Mouse (Mus musculus): ENCODE measurements at regions not wholly inside any gene's neighbourhood (a gene's known extent, or its start where the extent isn't known, plus 50 kb on each side); places are given as distances from the start of the nearest gene placed in this dataset.

DNA sequence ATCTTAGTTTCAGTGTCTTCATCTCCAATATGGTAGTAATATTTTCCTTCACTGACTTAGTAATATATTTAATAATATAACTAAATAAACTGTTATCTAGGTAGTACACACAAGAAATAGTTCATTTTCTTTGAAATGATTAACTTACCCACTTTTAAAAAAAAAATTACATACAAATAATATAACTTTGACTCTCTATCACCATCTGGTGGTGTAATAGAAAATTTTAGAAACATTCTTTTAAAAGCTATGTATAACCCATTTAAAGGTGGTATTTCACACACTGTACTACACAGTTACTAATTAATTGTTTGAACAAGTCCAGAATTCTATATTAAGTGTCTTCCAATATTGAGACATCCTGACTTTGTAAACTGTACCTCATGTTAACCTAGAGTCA, 53.9 kb upstream of the Olfr266 start:
- Histone ChIP-seq H3K4me3 (no peak overlapping the region), H3K36me3 (no peaks in the 10 kb centered on the region), H3K27me3 (ENCODE audit: low read depth, poor library complexity, severe bottlenecking) (no peaks in the 10 kb centered on the region), H3K4me1 (no peaks in the 10 kb centered on the region), H3K27ac (replicated peaks) (no peak overlapping the region), H3K9me3 (replicated peaks) (no peaks in the 10 kb centered on the region)
- no peak for DNase-seq (ENCODE audit: low spot score)

DNA sequence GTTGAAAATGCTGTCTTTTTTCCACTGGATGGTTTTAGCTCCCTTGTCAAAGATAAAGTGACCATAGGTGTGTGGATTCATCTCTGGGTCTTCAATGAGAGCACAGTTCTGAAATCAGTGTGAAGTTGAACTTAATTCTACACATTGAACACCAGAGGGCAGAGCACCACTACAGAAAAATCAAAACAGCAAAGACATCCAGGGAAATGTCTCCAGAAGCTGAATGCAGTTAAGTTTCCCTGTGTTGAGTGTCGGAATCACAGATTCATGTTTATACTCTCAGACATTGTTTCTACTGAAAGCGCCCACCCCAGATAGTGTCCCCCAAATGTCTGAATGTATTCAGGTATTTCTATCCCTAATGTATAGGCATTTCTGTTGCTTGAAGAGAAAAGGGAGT, 77.1 kb upstream of the Olfr266 start:
- no peaks in the 10 kb centered on the region for H3K36me3 ChIP-seq
- WGBS: 52% methylated on average over 2 of the region's 2 CpGs
- H3K4me3 ChIP-seq: no peak overlapping the region
- DNase-seq (ENCODE audit: low spot score): no peak
- H3K9me3 ChIP-seq (replicated peaks): no peaks in the 10 kb centered on the region
- H3K27ac ChIP-seq (replicated peaks): no peak overlapping the region
- no peaks in the 10 kb centered on the region for H3K27me3 ChIP-seq (ENCODE audit: low read depth, poor library complexity, severe bottlenecking)
- no peaks in the 10 kb centered on the region for H3K4me1 ChIP-seq

DNA sequence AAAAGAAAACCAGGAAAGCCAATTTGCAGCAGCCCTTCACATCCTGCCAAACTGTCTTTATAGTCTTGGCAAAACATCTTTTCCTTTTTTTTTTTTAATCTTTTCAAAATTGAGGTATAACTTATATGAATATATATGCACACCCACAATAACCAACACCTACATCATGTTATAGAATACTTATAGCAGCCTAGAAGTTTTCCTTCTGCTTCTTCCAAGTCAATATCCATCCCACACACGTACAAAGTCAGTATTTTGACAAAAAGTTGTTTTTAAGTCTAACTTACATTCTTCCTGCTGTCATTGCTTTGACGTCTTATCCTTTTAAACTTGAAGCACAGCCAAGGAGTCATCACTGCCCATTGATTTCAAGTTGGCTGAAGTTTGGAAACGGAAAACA, 80.6 kb upstream of the Olfr266 start:
- Histone ChIP-seq H3K4me1 (no peaks in the 10 kb centered on the region), H3K27ac (replicated peaks) (no peak overlapping the region), H3K9me3 (replicated peaks) (no peaks in the 10 kb centered on the region), H3K4me3 (no peak overlapping the region), H3K27me3 (ENCODE audit: low read depth, poor library complexity, severe bottlenecking) (no peaks in the 10 kb centered on the region), H3K36me3 (no peaks in the 10 kb centered on the region)
- DNase-seq (ENCODE audit: low spot score): no peak
- 81% methylated on average over 3 of the region's 3 CpGs for WGBS

- DNase-seq (ENCODE audit: low spot score): no peak
- Histone ChIP-seq H3K9me3 (replicated peaks) (peaks cover 19% of the 10 kb centered on the region), H3K4me1 (no peaks in the 10 kb centered on the region), H3K27ac (replicated peaks) (no peak overlapping the region), H3K36me3 (no peaks in the 10 kb centered on the region), H3K4me3 (no peak overlapping the region), H3K27me3 (ENCODE audit: low read depth, poor library complexity, severe bottlenecking) (no peaks in the 10 kb centered on the region)
These were observed 99.9 kb upstream of the Kcna3 start for GRCm38 (mm10) chr3:106936067-106936466.

DNA sequence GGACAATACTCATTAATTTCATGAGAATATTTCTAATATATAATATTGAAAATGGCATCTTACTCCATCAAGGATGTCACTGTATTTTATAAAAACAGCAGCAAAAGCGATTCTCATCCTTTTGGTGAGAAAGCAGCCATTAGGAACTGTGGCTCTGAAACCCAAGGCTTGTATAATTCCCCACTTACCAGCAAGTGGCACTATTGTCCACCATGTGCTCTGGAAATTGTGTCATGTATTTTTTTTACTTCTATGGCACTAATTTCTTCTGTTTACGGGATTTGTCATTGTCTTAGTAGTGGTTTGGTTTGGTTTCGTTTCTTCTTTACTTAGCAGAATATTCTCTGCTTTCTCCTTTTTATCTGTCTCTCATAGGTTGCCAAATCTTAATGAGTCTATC, 95.9 kb upstream of the Kcna3 start:
- no peaks in the 10 kb centered on the region for H3K36me3 ChIP-seq

GRCm38 (mm10) chr3:106955555-106956446, 80.2 kb upstream of the Kcna3 start:
- WGBS: 22% methylated on average over 9 of the region's 9 CpGs
- no peaks in the 10 kb centered on the region for H3K27me3 ChIP-seq (ENCODE audit: low read depth, poor library complexity, severe bottlenecking)
- no peak for DNase-seq (ENCODE audit: low spot score)
- H3K36me3 ChIP-seq: no peaks in the 10 kb centered on the region
- H3K9me3 ChIP-seq (replicated peaks): no peaks in the 10 kb centered on the region
- H3K4me3 ChIP-seq: no peak overlapping the region
- H3K4me1 ChIP-seq: peaks cover 7% of the 10 kb centered on the region; the same call in 1 of the 2 replicates
- peak overlapping the region; percentile 55; the same call in 1 of the 2 replicates for H3K27ac ChIP-seq (replicated peaks)

More for the DNA sequence above, 95.9 kb upstream of the Kcna3 start:
- H3K4me1 ChIP-seq: no peaks in the 10 kb centered on the region
- no peak overlapping the region for H3K4me3 ChIP-seq
- 83% methylated on average over 3 of the region's 3 CpGs for WGBS
- no peaks in the 10 kb centered on the region for H3K27me3 ChIP-seq (ENCODE audit: low read depth, poor library complexity, severe bottlenecking)
- H3K27ac ChIP-seq (replicated peaks): no peak overlapping the region
- peaks cover 5% of the 10 kb centered on the region for H3K9me3 ChIP-seq (replicated peaks)
- DNase-seq (ENCODE audit: low spot score): no peak

DNA sequence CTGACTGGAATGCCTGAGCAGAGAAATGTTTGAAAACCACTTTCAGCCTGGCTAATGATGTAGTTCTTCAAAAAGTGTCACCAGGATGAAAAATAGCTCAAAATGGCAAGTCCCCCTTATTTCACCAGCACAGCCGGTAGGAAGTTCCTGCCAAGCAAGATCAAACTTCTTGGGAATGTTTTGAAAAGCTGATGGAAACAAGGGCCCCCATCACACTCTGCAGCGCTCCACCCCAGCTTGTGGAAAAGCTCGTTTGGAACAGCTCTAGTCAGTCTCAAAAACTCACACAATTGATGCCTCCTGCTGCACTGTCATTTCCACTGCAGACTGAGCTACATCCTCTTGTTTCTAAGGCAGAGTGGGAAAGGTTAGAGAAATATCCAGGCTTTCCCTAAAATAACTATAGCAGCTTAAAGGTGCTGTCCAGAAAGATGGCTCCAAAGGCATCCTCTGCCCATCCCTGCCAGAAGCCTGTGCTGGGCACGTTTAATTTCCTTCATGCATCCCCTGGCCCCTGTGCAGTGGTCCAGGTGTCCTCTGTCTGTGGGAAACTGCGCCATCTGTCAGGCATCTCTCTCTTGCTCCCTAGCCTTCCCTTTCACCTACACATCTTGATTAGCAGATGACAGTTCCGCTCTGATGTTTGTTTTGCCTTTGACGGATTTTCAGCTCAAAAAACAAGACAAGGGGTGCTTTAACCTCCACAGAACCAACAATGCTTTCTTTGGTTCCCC, 78.6 kb upstream of the Kcna3 start:
- WGBS: 47% methylated on average over 7 of the region's 7 CpGs
- H3K9me3 ChIP-seq (replicated peaks): no peaks in the 10 kb centered on the region
- H3K4me3 ChIP-seq: no peak overlapping the region
- no peak overlapping the region for H3K27ac ChIP-seq (replicated peaks)
- no peaks in the 10 kb centered on the region for H3K36me3 ChIP-seq
- peaks cover 7% of the 10 kb centered on the region; the same call in 1 of the 2 replicates for H3K4me1 ChIP-seq
- DNase-seq (ENCODE audit: low spot score): no peak
- H3K27me3 ChIP-seq (ENCODE audit: low read depth, poor library complexity, severe bottlenecking): no peaks in the 10 kb centered on the region

DNA sequence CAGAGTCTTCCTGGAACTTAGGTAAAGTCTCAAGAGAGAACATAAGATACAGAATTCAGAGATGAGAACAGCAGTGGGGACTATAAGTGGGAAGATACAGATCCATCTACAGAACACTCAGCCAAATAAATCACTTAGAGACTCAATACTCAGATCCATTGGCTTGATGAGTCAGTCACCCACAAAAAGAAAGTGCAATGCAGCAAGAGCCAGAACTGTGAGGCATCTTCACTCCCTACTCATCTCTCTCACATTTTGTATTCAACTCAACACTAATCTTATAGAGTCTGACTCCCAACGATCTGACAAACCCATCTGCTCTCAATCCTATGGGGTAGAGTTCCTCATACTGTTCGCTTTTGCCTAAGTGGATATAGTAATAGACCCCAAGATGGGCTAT, 77.8 kb upstream of the Kcna3 start:
- peaks cover 7% of the 10 kb centered on the region; the same call in 1 of the 2 replicates for H3K4me1 ChIP-seq
- H3K9me3 ChIP-seq (replicated peaks): no peaks in the 10 kb centered on the region
- WGBS: 90% methylated on average over 2 of the region's 2 CpGs
- no peak for DNase-seq (ENCODE audit: low spot score)
- no peaks in the 10 kb centered on the region for H3K27me3 ChIP-seq (ENCODE audit: low read depth, poor library complexity, severe bottlenecking)
- H3K4me3 ChIP-seq: no peak overlapping the region
- H3K27ac ChIP-seq (replicated peaks): no peak overlapping the region
- H3K36me3 ChIP-seq: no peaks in the 10 kb centered on the region

- Histone ChIP-seq H3K4me3 (no peak overlapping the region), H3K9me3 (replicated peaks) (no peaks in the 10 kb centered on the region), H3K4me1 (peaks cover 6% of the 10 kb centered on the region; the same call in 1 of the 2 replicates), H3K36me3 (no peaks in the 10 kb centered on the region), H3K27me3 (ENCODE audit: low read depth, poor library complexity, severe bottlenecking) (no peaks in the 10 kb centered on the region), H3K27ac (replicated peaks) (no peak overlapping the region)
- DNase-seq (ENCODE audit: low spot score): no peak
- WGBS: 80% methylated on average over 1 of the region's 1 CpGs
These were observed 75.4 kb upstream of the Kcna3 start for GRCm38 (mm10) chr3:106960596-106960995.

DNA sequence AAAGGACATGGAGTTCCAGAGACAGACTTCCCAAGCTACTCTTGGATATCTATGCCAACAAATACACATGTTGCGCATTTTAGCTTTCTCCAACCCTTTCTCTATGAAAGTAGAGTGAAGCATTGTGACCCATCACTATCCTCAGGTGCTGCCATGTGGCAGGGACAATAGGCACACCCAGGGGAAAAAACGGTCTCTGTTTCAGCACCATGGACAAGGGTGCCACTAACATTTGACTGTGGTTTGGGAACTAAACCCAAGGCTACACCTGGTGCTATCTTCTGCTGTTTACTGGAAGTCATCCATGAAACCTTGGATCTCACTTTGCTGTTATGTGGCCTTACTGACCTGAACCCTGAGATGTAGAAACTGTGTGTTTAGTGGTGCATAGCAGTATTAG, 73.5 kb upstream of the Kcna3 start:
- H3K4me3 ChIP-seq: no peak overlapping the region
- H3K4me1 ChIP-seq: no peaks in the 10 kb centered on the region
- no peak overlapping the region for H3K27ac ChIP-seq (replicated peaks)
- H3K27me3 ChIP-seq (ENCODE audit: low read depth, poor library complexity, severe bottlenecking): no peaks in the 10 kb centered on the region
- 47% methylated on average over 2 of the region's 2 CpGs for WGBS
- DNase-seq (ENCODE audit: low spot score): peak; percentile 21
- H3K9me3 ChIP-seq (replicated peaks): no peaks in the 10 kb centered on the region
- no peaks in the 10 kb centered on the region for H3K36me3 ChIP-seq

DNA sequence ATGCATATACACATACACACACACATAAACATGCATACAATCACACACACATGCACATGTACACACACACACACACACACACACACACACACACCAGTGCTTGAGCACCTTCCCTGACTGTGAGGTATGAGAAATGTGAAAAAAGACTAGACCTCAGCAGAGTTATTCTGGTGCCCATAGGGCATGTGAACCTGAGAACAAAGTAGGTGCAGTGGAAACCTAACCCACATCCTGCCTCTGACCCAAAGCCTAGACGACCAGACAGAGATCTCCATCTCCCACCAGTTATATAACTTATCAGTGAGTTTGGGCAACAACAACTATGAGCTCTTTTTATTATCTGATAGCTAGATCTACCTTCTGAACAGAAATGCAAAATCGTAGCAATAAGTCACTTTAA, 69.8 kb upstream of the Kcna3 start:
- 72% methylated on average over 2 of the region's 2 CpGs for WGBS

DNA sequence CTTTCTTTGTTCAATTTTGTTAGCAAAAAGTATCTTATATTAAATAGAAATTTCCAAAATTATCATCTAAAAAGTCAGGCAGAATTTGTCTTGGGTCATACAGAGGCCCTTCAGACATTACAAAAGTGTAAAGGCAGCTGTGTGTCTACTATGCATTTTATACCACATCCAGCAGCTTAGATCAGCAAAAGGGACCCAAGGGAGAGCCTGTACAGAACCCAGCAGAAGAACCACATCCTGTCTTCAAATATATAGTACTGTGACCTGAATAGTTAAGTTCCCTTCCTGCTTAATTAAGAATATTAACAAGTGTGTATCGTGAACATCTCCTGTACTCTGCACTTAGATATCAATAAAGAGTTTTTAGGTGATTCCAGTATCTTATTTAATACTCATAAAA, 68.5 kb upstream of the Kcna3 start:
- Histone ChIP-seq H3K27me3 (ENCODE audit: low read depth, poor library complexity, severe bottlenecking) (no peaks in the 10 kb centered on the region), H3K4me1 (peaks cover 4% of the 10 kb centered on the region; the same call in 1 of the 2 replicates), H3K4me3 (no peak overlapping the region), H3K9me3 (replicated peaks) (no peaks in the 10 kb centered on the region), H3K27ac (replicated peaks) (no peak overlapping the region), H3K36me3 (no peaks in the 10 kb centered on the region)
- no peak for DNase-seq (ENCODE audit: low spot score)
- 87% methylated on average over 1 of the region's 1 CpGs for WGBS

More for the DNA sequence above, 69.8 kb upstream of the Kcna3 start:
- DNase-seq (ENCODE audit: low spot score): no peak
- no peak overlapping the region for H3K4me3 ChIP-seq
- H3K27ac ChIP-seq (replicated peaks): no peak overlapping the region
- H3K36me3 ChIP-seq: no peaks in the 10 kb centered on the region
- peaks cover 4% of the 10 kb centered on the region; the same call in 1 of the 2 replicates for H3K4me1 ChIP-seq
- H3K27me3 ChIP-seq (ENCODE audit: low read depth, poor library complexity, severe bottlenecking): no peaks in the 10 kb centered on the region
- H3K9me3 ChIP-seq (replicated peaks): no peaks in the 10 kb centered on the region
